Mouse (Mus musculus): ENCODE data around the gene Rnls. TPM values are rescaled to one million over a fixed set of nuclear protein-coding genes. Genes with fewer than 3 reads are reported as not detected.

The Rnls gene
- polyA plus RNA-seq, 2 experiments = 0.22 to 1.2 TPM

- no peaks in the 10 kb centered on the region for H3K9me3 ChIP-seq (ENCODE audit: control insufficient read depth, low read length)
- H3K27me3 ChIP-seq (ENCODE audit: control insufficient read depth, insufficient read depth, low read length) = no peaks in the 10 kb centered on the region
- 26% methylated on average over 1 of the region's 1 CpGs for WGBS (ENCODE audit: insufficient replicate concordance)
- no peak for ATAC-seq (ENCODE audit: insufficient read depth)
- H3K4me2 ChIP-seq (ENCODE audit: low read depth) = no peak overlapping the region
- H3K4me1 ChIP-seq (replicated peaks; ENCODE audit: control insufficient read depth in 2 of 2, insufficient read depth in 2 of 2, low read length in 1 of 2) = no peaks in the 10 kb centered on the region
- no peak overlapping the region for H3K9ac ChIP-seq (replicated peaks)
- no peaks in the 10 kb centered on the region for H3K36me3 ChIP-seq (replicated peaks; ENCODE audit: control insufficient read depth, insufficient read depth, low read depth)
- H3K27ac ChIP-seq = no peak overlapping the region
- TF ChIP-seq CTCF (IDR thresholded peaks at IDR 0.05; ENCODE audit: low read depth) = no peak
- no peak for TF ChIP-seq EP300 (IDR thresholded peaks at IDR 0.05; ENCODE audit: low read depth)
- no peak for DNase-seq (ENCODE audit: low read depth in 3 of 3, low spot score in 3 of 3)
- H3K4me3 ChIP-seq (ENCODE audit: insufficient read depth in 1 of 2, low read depth in 2 of 2, low read length in 2 of 2) = no peak overlapping the region
Measured at GRCm38 (mm10) chr19:33318785-33319184, 73.3 kb downstream of the Rnls start.

- DNase-seq (ENCODE audit: low read depth in 3 of 3, low spot score in 3 of 3) = no peak
- TF ChIP-seq EP300 (IDR thresholded peaks at IDR 0.05; ENCODE audit: low read depth) (no peak), CTCF (IDR thresholded peaks at IDR 0.05; ENCODE audit: low read depth) (no peak)
- Histone ChIP-seq H3K4me3 (ENCODE audit: insufficient read depth in 1 of 2, low read depth in 2 of 2, low read length in 2 of 2) (no peak overlapping the region), H3K4me1 (replicated peaks; ENCODE audit: control insufficient read depth in 2 of 2, insufficient read depth in 2 of 2, low read length in 1 of 2) (no peaks in the 10 kb centered on the region), H3K27ac (no peak overlapping the region), H3K4me2 (ENCODE audit: low read depth) (no peak overlapping the region), H3K9ac (replicated peaks) (no peak overlapping the region), H3K9me3 (ENCODE audit: control insufficient read depth, low read length) (no peaks in the 10 kb centered on the region), H3K27me3 (ENCODE audit: control insufficient read depth, insufficient read depth, low read length) (no peaks in the 10 kb centered on the region), H3K36me3 (replicated peaks; ENCODE audit: control insufficient read depth, insufficient read depth, low read depth) (no peaks in the 10 kb centered on the region)
- no peak for ATAC-seq (ENCODE audit: insufficient read depth)
- WGBS (ENCODE audit: insufficient replicate concordance) = 47% methylated on average over 4 of the region's 4 CpGs
Measured at GRCm38 (mm10) chr19:33317130-33317529, 75.0 kb downstream of the Rnls start.

- 56% methylated on average over 3 of the region's 3 CpGs for WGBS (ENCODE audit: insufficient replicate concordance)
- no peaks in the 10 kb centered on the region for H3K4me1 ChIP-seq (replicated peaks; ENCODE audit: control insufficient read depth in 2 of 2, insufficient read depth in 2 of 2, low read length in 1 of 2)
Measured at GRCm38 (mm10) chr19:33299726-33300292, 92.3 kb downstream of the Rnls start.

GRCm38 (mm10) chr19:33296338-33296737 lies 95.8 kb downstream of the Rnls start:
- H3K4me3 ChIP-seq (ENCODE audit: insufficient read depth in 1 of 2, low read depth in 2 of 2, low read length in 2 of 2) = no peak overlapping the region
- H3K4me1 ChIP-seq (replicated peaks; ENCODE audit: control insufficient read depth in 2 of 2, insufficient read depth in 2 of 2, low read length in 1 of 2) = no peaks in the 10 kb centered on the region
- WGBS (ENCODE audit: insufficient replicate concordance) = 45% methylated on average over 2 of the region's 2 CpGs
- H3K9ac ChIP-seq (replicated peaks) = no peak overlapping the region
- H3K27me3 ChIP-seq (ENCODE audit: control insufficient read depth, insufficient read depth, low read length) = no peaks in the 10 kb centered on the region
- H3K9me3 ChIP-seq (ENCODE audit: control insufficient read depth, low read length) = no peaks in the 10 kb centered on the region
- DNase-seq (ENCODE audit: low read depth in 3 of 3, low spot score in 3 of 3) (no peak), ATAC-seq (ENCODE audit: insufficient read depth) (no peak)
- no peak overlapping the region for H3K4me2 ChIP-seq (ENCODE audit: low read depth)
- TF ChIP-seq CTCF (IDR thresholded peaks at IDR 0.05; ENCODE audit: low read depth) (no peak), EP300 (IDR thresholded peaks at IDR 0.05; ENCODE audit: low read depth) (no peak)
- H3K27ac ChIP-seq = no peak overlapping the region
- H3K36me3 ChIP-seq (replicated peaks; ENCODE audit: control insufficient read depth, insufficient read depth, low read depth) = no peaks in the 10 kb centered on the region

More at GRCm38 (mm10) chr19:33299726-33300292, 92.3 kb downstream of the Rnls start:
- Histone ChIP-seq H3K9me3 (ENCODE audit: control insufficient read depth, low read length) (no peaks in the 10 kb centered on the region), H3K27me3 (ENCODE audit: control insufficient read depth, insufficient read depth, low read length) (no peaks in the 10 kb centered on the region), H3K4me3 (ENCODE audit: insufficient read depth in 1 of 2, low read depth in 2 of 2, low read length in 2 of 2) (no peak overlapping the region), H3K4me2 (ENCODE audit: low read depth) (no peak overlapping the region), H3K9ac (replicated peaks) (no peak overlapping the region), H3K27ac (no peak overlapping the region), H3K36me3 (replicated peaks; ENCODE audit: control insufficient read depth, insufficient read depth, low read depth) (no peaks in the 10 kb centered on the region)
- DNase-seq (ENCODE audit: low read depth in 3 of 3, low spot score in 3 of 3) (no peak), ATAC-seq (ENCODE audit: insufficient read depth) (no peak)
- no peak for TF ChIP-seq EP300 (IDR thresholded peaks at IDR 0.05; ENCODE audit: low read depth)
- no peak for TF ChIP-seq CTCF (IDR thresholded peaks at IDR 0.05; ENCODE audit: low read depth)

GRCm38 (mm10) chr19:33282985-33283384 lies 109.1 kb downstream of the Rnls start:
- ATAC-seq (ENCODE audit: insufficient read depth) (no peak), DNase-seq (ENCODE audit: low read depth in 3 of 3, low spot score in 3 of 3) (no peak)
- Histone ChIP-seq H3K4me1 (replicated peaks; ENCODE audit: control insufficient read depth in 2 of 2, insufficient read depth in 2 of 2, low read length in 1 of 2) (no peaks in the 10 kb centered on the region), H3K4me2 (ENCODE audit: low read depth) (no peak overlapping the region), H3K4me3 (ENCODE audit: insufficient read depth in 1 of 2, low read depth in 2 of 2, low read length in 2 of 2) (no peak overlapping the region), H3K36me3 (replicated peaks; ENCODE audit: control insufficient read depth, insufficient read depth, low read depth) (no peaks in the 10 kb centered on the region), H3K27ac (no peak overlapping the region), H3K9ac (replicated peaks) (no peak overlapping the region), H3K27me3 (ENCODE audit: control insufficient read depth, insufficient read depth, low read length) (no peaks in the 10 kb centered on the region), H3K9me3 (ENCODE audit: control insufficient read depth, low read length) (no peaks in the 10 kb centered on the region)
- 27% methylated on average over 3 of the region's 3 CpGs for WGBS (ENCODE audit: insufficient replicate concordance)
- TF ChIP-seq EP300 (IDR thresholded peaks at IDR 0.05; ENCODE audit: low read depth) (no peak), CTCF (IDR thresholded peaks at IDR 0.05; ENCODE audit: low read depth) (no peak)
